Mouse (Mus musculus) liver, embryonic 14 days (tissue): ENCODE data around the gene Enthd1. TPM values are rescaled to one million over a fixed set of nuclear protein-coding genes. Genes with fewer than 3 reads are reported as not detected.

Experiments used
- polyA plus RNA-seq: library from polyadenylated mRNA; depleted of rRNA; stranded (reverse); fragments of >200 nt; gene quantifications from 2 replicates; pipeline ENCODE4 v1.2.3, GENCODE M21; 2012; rRNA removed

Gene Enthd1
- not detected in 2 replicates for polyA plus RNA-seq

DNA sequence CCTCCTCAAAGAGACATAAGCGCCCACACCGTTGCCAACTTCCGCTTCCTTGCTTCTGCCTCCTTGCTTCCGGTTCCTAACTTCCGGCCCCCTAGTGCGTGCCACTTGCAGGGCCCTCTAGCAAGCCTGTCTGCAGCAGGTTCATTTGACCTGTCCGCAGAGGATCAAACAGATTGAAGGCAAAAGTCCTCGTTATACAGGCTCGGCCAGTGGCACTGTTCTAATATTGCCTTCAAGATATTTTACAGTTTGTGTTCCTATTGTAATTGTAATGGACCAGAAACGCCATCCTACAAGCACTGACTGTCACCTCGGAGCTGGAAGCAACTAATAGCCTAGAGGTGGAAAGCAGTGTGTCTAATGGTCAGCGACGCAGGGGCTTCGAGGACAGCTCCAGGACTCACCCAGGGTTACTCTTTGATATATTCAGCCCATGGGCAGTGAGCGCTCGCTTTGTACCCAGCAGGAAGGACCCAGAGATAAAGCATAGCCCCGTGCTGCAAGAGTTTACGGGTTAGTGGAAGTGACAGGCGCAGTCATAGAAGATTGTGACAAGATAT is at the start of gene Enthd1:
TSS of gene Enthd1 (minus strand) at position 51 of the 560 bp plus-strand sequence.

DNA sequence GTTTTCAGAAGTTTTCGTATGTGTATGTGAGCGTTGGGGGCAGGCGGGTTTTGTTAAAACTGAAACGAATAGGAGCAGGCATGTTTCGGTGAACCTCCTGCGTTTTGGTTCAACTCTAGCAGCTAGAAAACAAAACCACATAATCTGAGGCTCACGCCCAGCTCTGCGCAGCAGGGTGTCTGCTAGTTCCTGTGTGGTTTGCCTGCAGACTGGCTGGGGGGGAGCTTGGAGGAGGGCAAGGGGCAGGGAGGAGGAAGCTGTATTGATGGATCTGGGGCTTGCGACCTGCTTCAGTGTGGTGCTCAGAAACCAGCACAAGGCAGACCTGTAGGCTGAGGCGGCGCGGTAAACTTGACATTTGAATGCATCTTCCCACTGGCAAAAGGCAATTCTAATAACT is 7.3 kb upstream of the Enthd1 start, which contains the start of gene Grap2:
TSS of gene Grap2 (plus strand) at position 304 of the 400 bp plus-strand sequence.

Other genes starting within 250 kb of the Enthd1 start
- gene Grap2, start 7.4 kb upstream of the Enthd1 start, polyA plus RNA-seq, result 7.3 and 8.7 TPM in 2 replicates
- 0.52 and 0.77 TPM in 2 replicates for gene Fam83f, start 106.7 kb upstream of the Enthd1 start, polyA plus RNA-seq
- gene Tnrc6b, start 146.2 kb upstream of the Enthd1 start, polyA plus RNA-seq, result 6.1 and 7.1 TPM in 2 replicates